Mouse (Mus musculus) lung, adult 2 months (tissue): ENCODE measurements at regions not wholly inside any gene's neighbourhood (a gene's known extent, or its start where the extent isn't known, plus 50 kb on each side); places are given as distances from the start of the nearest gene placed in this dataset.

Source experiments
- DNase-seq: peaks from one replicate; pipeline ENCODE4 v3.0.0; 2022
- H3K4me1 ChIP-seq: fragments of 200-500 bp; 2 replicates; pipeline ENCODE4 v1.6.1; 2011; ENCODE audit warnings: low read length; ENCODE audit not compliant: control insufficient read depth, insufficient read depth
- H3K4me3 ChIP-seq: fragments of 200-500 bp; replicated peaks from 2 replicates; pipeline ENCODE3; 2011; ENCODE audit warnings: low read depth, mild to moderate bottlenecking, control low read depth, low read length; ENCODE audit errors: extremely low read depth
- CTCF ChIP-seq: fragments of 200-500 bp; IDR thresholded peaks from 2 replicates; pipeline ENCODE4 v1.5.1; 2011; ENCODE audit warnings: mild to moderate bottlenecking, low read length, control low read depth; ENCODE audit not compliant: insufficient read depth
- POLR2A ChIP-seq: fragments of 200-500 bp; IDR thresholded peaks from 2 replicates; pipeline ENCODE4 v1.6.1; 2011; ENCODE audit warnings: low read depth, mild to moderate bottlenecking, control low read depth, low read length, borderline replicate concordance; ENCODE audit errors: extremely low read depth
- WGBS: fragments of 180-500 bp; shearing (Covaris S2); methylation state at CpG from one replicate; pipeline ENCODE4 v1.1.7; 2018; 5-methylcytosine and 5-hydroxymethylcytosine counted together

DNA sequence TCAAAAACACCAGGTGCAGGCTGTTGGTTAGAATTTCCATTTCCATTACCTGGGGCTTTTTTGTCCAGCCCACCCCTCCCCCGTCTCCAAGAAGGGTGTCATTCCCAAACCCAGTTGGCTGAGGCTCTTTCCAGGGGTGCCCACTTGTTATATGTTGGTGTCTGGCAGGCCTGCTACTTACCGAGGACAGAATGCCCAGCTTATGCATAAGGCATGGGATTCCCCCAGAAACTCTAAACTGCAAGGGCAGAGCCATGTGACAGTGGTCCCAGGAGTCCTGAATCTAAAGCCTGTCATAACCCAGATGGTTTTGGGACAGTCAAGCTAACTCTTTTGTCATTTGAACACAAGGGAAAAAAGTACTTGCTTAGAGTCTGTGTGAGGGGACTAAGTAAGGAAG lies 69.6 kb upstream of the Id2 start:
- H3K4me1 ChIP-seq, result peaks cover 22% of the 10 kb centered on the region
- no peak for DNase-seq
- 85% methylated on average over 2 of the region's 2 CpGs for WGBS
- TF ChIP-seq POLR2A, result no peak
- H3K4me3 ChIP-seq, result no peak overlapping the region

DNA sequence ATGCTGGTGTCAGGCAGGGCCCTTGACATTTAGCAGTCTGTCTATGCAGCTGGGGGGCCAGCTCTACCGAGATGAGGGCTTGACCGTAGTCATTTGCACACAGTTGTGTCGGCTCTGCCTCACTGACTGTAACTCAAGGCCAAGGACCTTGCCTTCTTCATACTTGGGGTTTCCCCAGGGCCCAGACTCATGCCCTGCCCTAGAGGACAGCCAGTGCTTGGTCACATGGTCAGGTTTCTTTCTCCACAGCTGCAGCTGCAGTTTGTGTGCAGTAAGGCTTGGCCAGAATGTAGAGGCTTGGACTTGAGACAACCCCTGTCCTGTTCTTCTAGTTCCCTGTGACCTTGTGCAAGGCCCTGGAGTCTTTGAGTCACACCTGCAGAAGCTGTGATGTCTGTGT lies 68.7 kb upstream of the Id2 start:
- H3K4me3 ChIP-seq, result no peak overlapping the region
- H3K4me1 ChIP-seq, result peaks cover 22% of the 10 kb centered on the region
- no peak for DNase-seq
- TF ChIP-seq CTCF, result no peak
- TF ChIP-seq POLR2A, result no peak
- 58% methylated on average over 3 of the region's 3 CpGs for WGBS

GRCm38 (mm10) chr12:25164724-25165123 lies 67.8 kb upstream of the Id2 start:
- no peak for DNase-seq
- 17% methylated on average over 1 of the region's 1 CpGs for WGBS
- no peak overlapping the region for H3K4me3 ChIP-seq
- peaks cover 22% of the 10 kb centered on the region for H3K4me1 ChIP-seq
- no peak for TF ChIP-seq POLR2A
- TF ChIP-seq CTCF, result no peak

- no peak for TF ChIP-seq POLR2A
- TF ChIP-seq CTCF, result no peak
- Histone ChIP-seq H3K4me3 (no peak overlapping the region), H3K4me1 (peaks cover 22% of the 10 kb centered on the region)
- WGBS, result 22% methylated on average over 6 of the region's 6 CpGs
- DNase-seq, result no peak
Measured at GRCm38 (mm10) chr12:25163541-25163940, 66.6 kb upstream of the Id2 start.

GRCm38 (mm10) chr12:25162843-25163242 lies 65.9 kb upstream of the Id2 start:
- TF ChIP-seq POLR2A (no peak), CTCF (no peak)
- DNase-seq, result no peak
- WGBS, result 65% methylated on average over 6 of the region's 6 CpGs
- Histone ChIP-seq H3K4me3 (no peak overlapping the region), H3K4me1 (peaks cover 20% of the 10 kb centered on the region)

DNA sequence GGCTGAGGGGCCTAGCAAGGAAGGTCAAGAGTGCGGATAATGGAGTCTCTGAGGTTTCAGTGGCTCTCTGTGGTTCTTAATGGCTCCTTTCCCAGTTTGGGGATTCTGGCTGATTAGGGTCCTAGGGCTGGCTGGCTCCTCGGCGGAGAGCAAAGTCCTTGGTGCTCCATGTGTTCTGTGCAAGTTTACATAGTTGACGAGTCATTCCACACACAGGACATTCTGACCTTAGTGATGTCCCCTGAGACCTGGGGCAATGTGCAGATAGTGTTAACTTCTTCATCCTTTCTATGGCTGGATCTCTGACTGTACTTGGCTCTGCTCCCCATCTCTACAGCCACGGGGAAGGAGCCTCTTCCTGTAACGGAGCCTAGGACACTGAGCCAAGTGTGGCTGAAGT lies 65.0 kb upstream of the Id2 start:
- no peak for DNase-seq
- TF ChIP-seq CTCF, result no peak
- TF ChIP-seq POLR2A, result no peak
- WGBS, result 64% methylated on average over 6 of the region's 6 CpGs
- Histone ChIP-seq H3K4me1 (peaks cover 19% of the 10 kb centered on the region; the same call in 1 of the 2 replicates), H3K4me3 (no peak overlapping the region)

- peaks cover 19% of the 10 kb centered on the region; the same call in 1 of the 2 replicates for H3K4me1 ChIP-seq
- WGBS, result 86% methylated on average over 15 of the region's 15 CpGs
- no peak for DNase-seq
- H3K4me3 ChIP-seq, result no peak overlapping the region
- no peak for TF ChIP-seq CTCF
- TF ChIP-seq POLR2A, result no peak
Measured at GRCm38 (mm10) chr12:25160990-25161843, 64.3 kb upstream of the Id2 start.

GRCm38 (mm10) chr12:25159091-25159490 lies 62.2 kb upstream of the Id2 start:
- TF ChIP-seq CTCF (no peak), POLR2A (no peak)
- 67% methylated on average over 6 of the region's 6 CpGs for WGBS
- DNase-seq, result no peak
- Histone ChIP-seq H3K4me1 (0 out of 2 replicates have a peak, but pooled peaks cover 8% of the 10 kb centered on the region), H3K4me3 (no peak overlapping the region)

GRCm38 (mm10) chr12:25157238-25157637 lies 60.3 kb upstream of the Id2 start:
- no peak overlapping the region for H3K4me3 ChIP-seq
- H3K4me1 ChIP-seq, result no peaks in the 10 kb centered on the region
- 78% methylated on average over 5 of the region's 5 CpGs for WGBS
- no peak for DNase-seq
- no peak for TF ChIP-seq CTCF
- no peak for TF ChIP-seq POLR2A

DNA sequence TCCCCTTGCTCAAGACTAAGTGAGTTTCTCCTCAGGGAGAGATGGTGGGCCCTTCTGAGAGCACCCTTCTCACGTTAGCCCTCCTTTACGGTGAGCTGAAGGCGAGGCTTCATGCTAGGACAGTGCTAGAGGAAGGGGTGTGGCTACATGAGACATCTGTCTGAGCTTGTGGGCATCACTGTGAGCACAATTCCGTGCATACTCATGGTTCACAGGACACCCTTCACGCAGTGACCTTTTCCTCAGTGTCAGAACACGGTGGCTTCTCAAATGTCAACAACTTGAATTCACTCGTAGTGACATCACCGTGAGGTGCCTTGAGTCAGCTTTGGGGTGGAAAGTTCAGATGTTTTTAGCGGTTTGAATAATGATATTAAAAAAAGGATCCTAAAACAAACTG lies 58.5 kb upstream of the Id2 start:
- Histone ChIP-seq H3K4me1 (no peaks in the 10 kb centered on the region), H3K4me3 (no peak overlapping the region)
- TF ChIP-seq CTCF (no peak), POLR2A (no peak)
- WGBS, result 43% methylated on average over 9 of the region's 9 CpGs
- no peak for DNase-seq
